Mouse (Mus musculus) intestine, postnatal 0 days (tissue): ENCODE measurements around the gene Rtbdn. TPM values are rescaled to one million over a fixed set of nuclear protein-coding genes. Genes with fewer than 3 reads are reported as not detected.

Experiments used
- ATAC-seq: fragments of 200-750 bp; cut with Nextera tagmentation; 2 replicates; pipeline ENCODE4 v1.8.0; 2017; ENCODE audit warnings: mild to moderate bottlenecking, moderate TSS enrichment, moderate library complexity
- H3K27ac ChIP-seq: fragments of 300-500 bp; sonication (generic); 2 replicates; pipeline ENCODE4 v1.5.1; 2014; ENCODE audit warnings: mild to moderate bottlenecking, low read depth, low read length, moderate library complexity
- H3K27me3 ChIP-seq: fragments of 300-500 bp; sonication (generic); replicated peaks from 2 replicates; pipeline ENCODE4 v1.6.1; 2014; ENCODE audit warnings: low read length, mixed read lengths; ENCODE audit not compliant: control insufficient read depth, insufficient read depth
- H3K36me3 ChIP-seq: fragments of 300-500 bp; sonication (generic); 2 replicates; pipeline ENCODE4 v1.6.1; 2014; ENCODE audit warnings: mild to moderate bottlenecking, moderate library complexity; ENCODE audit not compliant: control insufficient read depth, insufficient read depth
- H3K4me1 ChIP-seq: fragments of 300-500 bp; sonication (generic); replicated peaks from 2 replicates; pipeline ENCODE4 v1.6.1; 2014; ENCODE audit warnings: antibody characterized with exemption, low read length, mixed read lengths; ENCODE audit not compliant: control insufficient read depth, insufficient read depth
- H3K4me2 ChIP-seq: fragments of 300-500 bp; sonication (generic); replicated peaks from 2 replicates; pipeline ENCODE4 v1.6.1; 2014; ENCODE audit warnings: low read depth, mild to moderate bottlenecking, moderate library complexity
- H3K4me3 ChIP-seq: fragments of 300-500 bp; sonication (generic); 2 replicates; pipeline ENCODE4 v1.5.1; 2014; ENCODE audit warnings: low read depth, low read length
- H3K9ac ChIP-seq: fragments of 300-500 bp; sonication (generic); 2 replicates; pipeline ENCODE4 v1.6.1; 2014; ENCODE audit warnings: mild to moderate bottlenecking, low read depth, low read length
- H3K9me3 ChIP-seq: fragments of 300-500 bp; sonication (generic); 2 replicates; pipeline ENCODE4 v1.6.1; 2016; ENCODE audit warnings: mixed run types; ENCODE audit not compliant: control insufficient read depth
- CTCF ChIP-seq: sonication (generic); IDR thresholded peaks from 2 replicates; pipeline ENCODE4 v1.5.1; 2016; ENCODE audit warnings: low read depth, mild to moderate bottlenecking, control low read depth, antibody characterized with exemption, moderate library complexity
- WGBS: fragments of 180-500 bp; shearing (Covaris S2); extraction: QIAGEN DNeasy Blood & Tissue Kit; methylation state at CpG from one replicate; pipeline ENCODE4 v1.1.7; 2014; 5-methylcytosine and 5-hydroxymethylcytosine counted together
- polyA plus RNA-seq: library from polyadenylated mRNA; unstranded; fragments of >200 nt; fragmentation: Nextera tagmentation; extraction: Ambion mirVana; gene quantifications from 2 replicates; pipeline ENCODE4 v1.2.1, GENCODE M21; 2015

The Rtbdn gene
- polyA plus RNA-seq, 1 experiment from 2014 or later: 0.12 TPM

DNA sequence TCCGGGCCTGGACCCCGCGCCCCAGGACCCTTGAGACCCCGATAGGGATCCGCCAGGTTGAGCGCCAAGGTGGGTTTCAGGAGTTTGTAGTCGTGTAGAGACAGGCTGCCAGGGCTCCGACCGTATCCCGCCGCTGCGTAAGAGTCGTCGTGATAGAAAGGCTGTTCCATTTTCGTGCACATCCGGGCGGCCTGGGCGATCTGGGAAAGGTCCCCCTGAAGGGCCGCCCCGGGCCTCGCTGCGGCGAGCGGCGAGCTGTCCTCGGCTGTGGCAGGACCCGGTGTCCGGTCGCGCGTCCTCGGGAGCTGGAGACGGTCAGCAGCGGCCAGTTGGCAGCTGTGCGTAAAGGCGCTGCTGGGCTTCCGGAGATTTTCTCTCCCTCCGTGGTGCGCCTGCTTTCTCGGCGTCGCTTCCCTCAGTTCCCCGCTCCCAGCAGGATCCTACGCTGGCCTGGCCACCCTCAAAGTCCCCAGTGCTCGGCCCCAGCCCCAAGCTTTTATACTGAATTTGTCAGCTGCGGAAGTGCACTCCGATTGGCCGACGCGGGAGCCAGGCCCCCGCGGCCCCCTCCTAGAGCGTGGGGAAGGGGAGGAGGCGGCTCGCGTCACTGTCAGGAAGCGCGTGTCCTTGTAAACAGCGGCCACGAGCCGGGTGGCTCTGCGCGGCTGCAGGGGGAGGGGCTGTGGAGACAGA lies 31.6 kb downstream of the Rtbdn start, which contains the start of gene Junb:
TSS of gene Junb (minus strand) at position 471 of the 693 bp plus-strand sequence.
- no peak for TF ChIP-seq CTCF
- Histone ChIP-seq H3K27me3 (no peaks in the 10 kb centered on the region), H3K9me3 (no peaks in the 10 kb centered on the region), H3K27ac (peak within 1 kb of the TSS; percentile 97), H3K4me1 (peaks cover 30% of the 10 kb centered on the region), H3K4me3 (peak within 1 kb of the TSS; percentile 80), H3K36me3 (no peaks in the 10 kb centered on the region), H3K4me2 (peak within 1 kb of the TSS; percentile 96), H3K9ac (peak within 1 kb of the TSS; percentile 87)
- ATAC-seq: peak; percentile 23
- WGBS: under 1% methylated on average over 63 of the region's 63 CpGs

DNA sequence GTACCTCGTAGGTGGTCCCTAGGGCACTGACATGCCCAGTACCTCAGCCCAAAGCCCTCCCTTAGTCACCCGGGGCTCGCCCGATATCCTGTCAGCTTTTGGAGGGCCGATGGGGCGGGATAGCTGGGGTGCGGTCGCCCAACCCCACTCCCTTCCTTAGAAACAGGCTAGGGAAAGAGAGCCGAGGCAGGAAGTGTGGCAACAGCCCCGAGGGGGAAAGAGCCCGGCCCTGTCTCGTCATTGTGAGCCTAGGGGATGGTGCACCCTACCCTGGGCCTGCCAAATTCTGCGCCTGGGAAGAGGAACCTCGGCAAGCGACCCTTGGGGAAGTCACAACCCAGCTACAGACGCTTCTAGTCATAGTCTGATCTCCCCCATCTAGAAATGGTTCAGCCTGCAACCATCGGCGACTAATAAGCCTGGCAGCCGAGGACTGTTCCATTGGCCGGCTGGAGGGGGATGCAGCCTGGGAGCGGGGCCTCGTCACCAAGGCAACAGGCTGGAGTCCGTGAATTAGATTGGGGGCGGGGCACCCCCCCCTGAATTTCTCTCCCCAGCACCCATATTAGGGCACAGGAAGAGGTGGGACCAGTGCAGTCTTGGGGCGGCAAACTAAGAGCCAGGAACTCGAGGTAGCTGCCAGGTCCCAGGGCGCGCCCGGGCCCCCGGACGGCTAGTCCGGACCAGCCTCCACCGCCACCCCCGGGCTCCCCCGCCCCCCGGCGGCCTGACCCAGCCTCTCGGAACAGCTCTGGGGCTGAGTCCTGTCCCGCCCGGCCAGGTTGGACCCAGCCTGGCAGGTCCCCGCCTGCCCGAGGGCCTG lies 33.0 kb downstream of the Rtbdn start:
- Histone ChIP-seq H3K4me2 (peak overlapping the region; percentile 96), H3K27ac (peak overlapping the region; percentile 97), H3K9me3 (no peaks in the 10 kb centered on the region), H3K36me3 (no peaks in the 10 kb centered on the region), H3K4me3 (peak overlapping the region; percentile 80), H3K9ac (peak overlapping the region; percentile 57), H3K4me1 (peaks cover 36% of the 10 kb centered on the region), H3K27me3 (no peaks in the 10 kb centered on the region)
- ATAC-seq: peak; percentile 74
- WGBS: 1% methylated on average over 42 of the region's 42 CpGs
- TF ChIP-seq CTCF: no peak

DNA sequence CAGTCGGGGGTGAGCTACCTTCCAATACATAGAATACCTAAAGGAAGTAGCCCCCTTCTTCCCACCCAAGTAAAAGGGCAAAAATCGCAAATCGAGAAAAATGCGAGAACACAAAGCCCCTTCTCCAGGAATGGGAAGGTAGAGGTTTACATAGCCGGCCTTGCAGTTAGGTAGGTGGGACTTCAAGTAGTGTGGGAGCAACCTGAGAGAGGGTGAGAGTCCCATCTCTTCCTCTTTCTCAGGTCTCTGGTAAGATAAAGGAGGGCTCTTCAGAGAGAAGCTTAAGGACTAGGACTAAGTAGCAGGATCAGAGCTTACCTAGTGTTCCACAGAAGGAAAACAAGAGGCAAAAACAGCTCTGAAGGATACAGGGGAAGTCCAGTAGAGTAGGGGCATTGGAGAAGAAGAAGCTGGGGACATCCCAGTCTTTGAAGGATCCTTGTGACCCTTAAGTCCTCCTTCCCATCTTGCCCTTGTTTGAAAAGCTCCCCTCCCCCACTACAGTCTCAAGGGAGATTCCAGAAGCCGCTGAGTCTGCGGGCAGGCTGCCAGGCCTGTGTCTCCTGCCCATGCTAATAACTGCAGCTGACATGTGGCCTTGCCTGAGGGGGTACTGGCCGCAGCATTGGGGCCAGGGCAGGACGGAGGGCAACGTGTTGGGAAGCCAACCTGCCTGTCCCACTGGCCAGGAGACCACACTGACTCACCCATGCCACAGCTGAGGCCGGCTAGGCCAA lies 34.0 kb downstream of the Rtbdn start:
- peak overlapping the region; percentile 97 for H3K27ac ChIP-seq
- no peak for ATAC-seq
- peak overlapping the region; percentile 57; the same call in 1 of the 2 replicates for H3K9ac ChIP-seq
- H3K4me2 ChIP-seq: peak overlapping the region; percentile 96
- no peaks in the 10 kb centered on the region for H3K36me3 ChIP-seq
- no peaks in the 10 kb centered on the region for H3K9me3 ChIP-seq
- no peaks in the 10 kb centered on the region for H3K27me3 ChIP-seq
- H3K4me1 ChIP-seq: peaks cover 37% of the 10 kb centered on the region
- 14% methylated on average over 11 of the region's 11 CpGs for WGBS
- peak overlapping the region; percentile 80 for H3K4me3 ChIP-seq
- no peak for TF ChIP-seq CTCF

DNA sequence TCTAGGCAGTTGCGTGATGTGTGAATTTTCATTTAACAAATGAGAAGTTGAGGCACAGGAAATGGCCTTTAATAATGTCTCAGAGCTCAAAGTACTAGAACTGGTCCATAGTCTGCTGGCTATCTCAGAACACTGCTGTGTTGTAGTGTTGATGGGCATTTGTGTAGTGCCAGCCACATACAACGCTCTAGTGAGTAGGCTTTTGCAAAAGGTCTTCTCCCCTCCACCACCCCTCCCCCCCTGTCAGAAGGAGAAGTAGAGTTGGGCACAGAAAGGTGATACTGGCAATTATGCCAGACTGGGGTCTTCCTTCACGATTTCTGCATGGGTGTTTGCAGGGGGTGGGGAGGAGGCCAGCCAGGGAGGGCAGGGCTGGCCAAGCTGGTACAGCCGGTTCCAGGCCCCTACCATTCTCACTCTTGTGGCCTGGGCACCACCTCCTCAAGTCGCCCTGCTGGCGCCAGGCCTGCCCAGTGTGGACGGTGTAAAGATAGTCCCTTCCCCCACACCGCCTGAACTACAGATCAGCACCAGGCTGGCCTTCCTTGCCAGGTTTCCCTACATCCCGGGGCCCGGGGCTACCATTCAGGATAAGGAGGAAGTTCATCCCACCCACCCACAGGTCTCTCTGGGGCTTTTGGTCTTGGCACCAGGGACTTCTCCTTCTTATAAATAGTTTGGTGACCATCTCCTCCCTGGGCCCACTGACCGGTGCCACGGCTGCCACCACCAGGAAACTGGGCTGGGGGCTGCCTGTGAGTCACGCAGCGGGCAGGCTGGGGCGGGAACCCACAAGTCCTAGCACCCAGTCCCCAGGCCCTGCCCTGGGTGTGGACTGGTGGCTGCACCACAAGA lies 35.1 kb downstream of the Rtbdn start:
- H3K4me2 ChIP-seq: peak overlapping the region; percentile 96
- no peak overlapping the region for H3K9ac ChIP-seq
- no peak for TF ChIP-seq CTCF
- no peaks in the 10 kb centered on the region for H3K36me3 ChIP-seq
- peaks cover 41% of the 10 kb centered on the region for H3K4me1 ChIP-seq
- no peak for ATAC-seq
- H3K27ac ChIP-seq: peak overlapping the region; percentile 97
- no peaks in the 10 kb centered on the region for H3K27me3 ChIP-seq
- H3K9me3 ChIP-seq: no peaks in the 10 kb centered on the region
- H3K4me3 ChIP-seq: no peak overlapping the region
- WGBS: 53% methylated on average over 15 of the region's 15 CpGs

DNA sequence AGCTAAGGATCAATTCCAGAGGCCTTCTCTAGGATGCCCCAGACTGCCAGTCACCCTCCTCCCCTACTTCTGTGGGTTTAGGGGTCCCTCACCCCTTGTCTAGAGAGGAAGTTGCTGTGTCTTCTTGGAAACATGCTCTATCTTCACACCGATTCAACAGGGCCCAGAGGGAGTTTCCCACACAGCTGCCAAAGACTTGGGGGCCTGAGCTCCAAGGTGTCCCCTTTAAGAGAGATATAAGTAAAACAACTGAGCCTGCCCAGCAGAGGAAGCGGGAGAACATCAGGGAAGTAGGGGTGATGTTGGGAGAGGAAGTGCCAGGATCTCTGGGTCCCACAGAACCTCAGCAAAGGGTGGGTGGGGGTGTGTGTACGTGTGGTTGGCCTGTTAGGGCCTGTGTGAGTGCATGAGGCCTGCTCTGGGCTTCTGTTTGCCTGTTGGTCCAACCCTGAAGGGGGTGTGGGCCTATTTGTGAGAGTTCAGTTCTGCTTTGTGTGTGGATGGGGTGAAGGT lies 35.8 kb downstream of the Rtbdn start:
- Histone ChIP-seq H3K9me3 (no peaks in the 10 kb centered on the region), H3K4me1 (peaks cover 41% of the 10 kb centered on the region), H3K27ac (peak overlapping the region; percentile 82; the same call in 1 of the 2 replicates), H3K9ac (no peak overlapping the region), H3K4me2 (peak overlapping the region; percentile 96), H3K4me3 (no peak overlapping the region), H3K36me3 (no peaks in the 10 kb centered on the region), H3K27me3 (no peaks in the 10 kb centered on the region)
- no peak for TF ChIP-seq CTCF
- no peak for ATAC-seq
- WGBS: 60% methylated on average over 3 of the region's 3 CpGs
